Mouse (Mus musculus) megakaryocyte-erythroid progenitor cell, adult 5-6 weeks (primary cell): ENCODE results near the gene Wdr20. TPM values are rescaled to one million over a fixed set of nuclear protein-coding genes. Genes with fewer than 3 reads are reported as not detected.
"Not testable (repeated sequence)": the region's sequence is repeated elsewhere in the genome, so short reads cannot be mapped to it uniquely, and the experiment has no call there.

Experiments used
- ATAC-seq: replicated peaks from 2 replicates; pipeline ENCODE4 v1.8.0; 2016; ENCODE audit warnings: mild to moderate bottlenecking, inconsistent platforms; ENCODE audit not compliant: severe bottlenecking, poor library complexity, low FRiP score, low TSS enrichment
- total RNA-seq, 2 experiments: library from RNA; stranded (forward) in 1 of 2; stranded (reverse) in 1 of 2; fragments of 200-1000, 215-1000 nt in 1 of 2; fragments of >200 nt in 1 of 2; fragmentation: Nextera tagmentation in 1 of 2; gene quantifications; 2 replicates each; pipeline ENCODE4 v1.2.3; 2014 to 2017

Gene Wdr20
- total RNA-seq (2014; fragmentation: Nextera tagmentation): 19.0 and 42.1 TPM in 2 replicates
- 29.1 and 29.5 TPM in 2 replicates for total RNA-seq (2017)

DNA sequence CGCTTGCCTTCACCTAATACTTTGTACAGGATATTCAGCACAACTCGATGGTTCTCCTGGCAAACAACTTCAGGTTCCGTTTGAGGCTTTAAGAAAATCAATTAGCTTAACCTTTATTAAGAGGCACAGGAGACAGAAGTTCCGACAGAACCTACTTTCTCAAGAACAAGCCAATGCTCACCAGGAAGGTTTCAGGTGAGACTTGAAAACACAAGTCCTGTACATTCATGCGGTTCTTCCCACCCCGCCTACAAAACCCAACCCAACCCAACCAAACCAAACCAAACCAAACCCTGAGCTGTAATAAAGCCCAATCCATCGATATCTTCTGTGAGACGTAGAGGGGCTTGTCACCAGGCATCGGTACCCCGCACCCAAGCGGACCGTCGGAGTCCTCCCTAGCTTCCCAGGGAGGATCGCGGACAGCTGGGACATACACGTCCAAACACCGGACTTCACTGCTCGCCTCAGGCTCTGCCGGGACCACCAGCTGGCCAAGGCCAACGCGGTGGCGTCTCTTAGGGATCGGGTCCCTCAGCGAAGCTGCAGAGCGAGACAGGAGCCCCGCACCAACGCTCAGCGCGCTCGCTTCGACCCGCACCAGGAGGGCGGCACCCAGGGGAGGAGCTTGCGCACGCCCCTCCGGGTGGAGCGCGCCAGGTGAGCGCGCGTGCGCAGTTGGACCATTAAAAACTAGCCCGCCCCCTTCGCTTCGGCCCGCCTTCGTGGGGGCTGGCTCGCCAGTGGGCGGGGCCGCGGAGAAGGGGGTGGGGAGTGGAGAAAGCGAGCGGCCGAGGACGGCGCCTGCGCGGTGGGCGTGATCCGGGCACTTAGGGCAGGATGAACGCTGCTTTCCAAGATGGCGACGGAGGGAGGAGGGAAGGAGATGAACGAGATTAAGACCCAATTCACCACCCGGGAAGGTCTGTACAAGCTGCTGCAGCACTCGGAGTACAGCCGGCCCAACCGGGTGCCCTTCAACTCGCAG lies at the start of gene Wdr20:
Gene Wdr20, plus strand, starts transcription at position 775 of the 988 bp plus-strand sequence.
- peak; percentile 90 for ATAC-seq

DNA sequence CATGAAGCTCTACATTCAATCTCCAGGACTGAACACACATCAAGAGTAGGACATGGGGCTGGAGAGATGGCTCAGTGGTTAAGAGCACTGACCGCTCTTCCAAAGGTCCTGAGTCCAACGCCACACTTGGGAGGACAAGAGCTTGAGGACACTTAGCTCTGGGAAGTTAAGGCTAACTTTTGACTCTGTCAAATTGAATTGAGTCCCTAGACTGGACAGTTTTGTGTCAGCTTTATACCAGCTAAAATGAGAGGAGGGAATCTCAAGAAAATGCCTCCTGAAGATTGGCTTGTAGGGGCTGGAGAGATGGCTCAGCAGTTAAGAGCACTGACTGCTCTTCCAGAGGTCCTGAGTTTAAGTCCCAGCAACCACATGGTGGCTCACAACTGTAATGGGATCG lies 48.8 kb upstream of the Wdr20 start:
- peak; percentile 2; the same call in 1 of the 2 replicates for ATAC-seq

DNA sequence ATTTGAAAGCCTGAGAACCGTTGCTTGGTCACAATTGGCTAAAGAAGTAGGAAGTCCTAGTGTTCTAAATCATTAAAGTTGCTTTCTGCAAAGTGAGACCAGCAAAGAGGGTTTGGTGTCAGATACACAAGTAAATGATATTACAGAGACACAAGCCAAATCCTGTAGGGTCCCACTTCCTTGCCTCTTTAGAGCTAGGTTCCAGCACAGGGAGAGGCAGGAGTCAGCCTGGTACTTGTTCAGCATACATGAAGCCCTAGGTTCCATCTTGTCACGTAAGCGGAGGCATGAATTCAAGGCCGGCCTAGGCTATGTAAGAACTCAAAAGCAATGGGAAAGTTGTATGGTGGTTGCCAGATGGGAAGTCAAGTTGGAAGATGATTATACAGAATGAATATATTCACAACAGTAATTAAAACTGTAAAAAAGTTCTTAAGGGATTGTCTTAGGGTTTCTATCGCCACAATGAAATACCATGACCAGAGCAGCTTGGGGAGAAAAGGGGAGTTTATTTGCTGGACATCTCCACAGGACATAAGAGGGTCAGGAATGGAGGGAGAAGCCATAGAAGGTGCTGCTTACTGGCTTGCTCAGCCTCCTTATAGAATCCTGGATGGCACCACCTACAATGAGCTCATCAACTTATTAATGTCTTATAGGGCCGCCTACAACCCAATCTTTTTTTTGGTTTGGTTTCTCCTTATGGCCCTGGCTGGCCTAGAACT lies 47.7 kb upstream of the Wdr20 start:
- ATAC-seq: peak; percentile 27

DNA sequence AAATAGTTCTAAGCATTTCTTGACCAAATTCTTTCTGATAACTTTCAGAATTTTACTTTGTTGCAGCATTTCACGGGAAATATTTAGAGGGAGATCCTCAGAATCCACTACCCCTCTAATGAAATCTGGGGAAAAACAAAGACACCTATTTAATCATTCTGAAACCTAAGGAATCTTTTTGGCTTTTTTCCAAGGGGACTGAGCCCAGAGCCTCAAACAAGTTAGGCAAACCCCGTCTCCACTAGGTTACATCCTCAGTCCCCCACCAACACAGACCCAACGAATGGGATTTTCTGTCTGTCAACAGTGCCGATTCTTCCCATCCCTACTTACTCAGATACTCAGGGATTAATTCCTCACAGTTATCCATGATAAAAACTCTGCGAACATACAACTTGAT lies 44.4 kb upstream of the Wdr20 start:
- ATAC-seq: not testable (repeated sequence)

DNA sequence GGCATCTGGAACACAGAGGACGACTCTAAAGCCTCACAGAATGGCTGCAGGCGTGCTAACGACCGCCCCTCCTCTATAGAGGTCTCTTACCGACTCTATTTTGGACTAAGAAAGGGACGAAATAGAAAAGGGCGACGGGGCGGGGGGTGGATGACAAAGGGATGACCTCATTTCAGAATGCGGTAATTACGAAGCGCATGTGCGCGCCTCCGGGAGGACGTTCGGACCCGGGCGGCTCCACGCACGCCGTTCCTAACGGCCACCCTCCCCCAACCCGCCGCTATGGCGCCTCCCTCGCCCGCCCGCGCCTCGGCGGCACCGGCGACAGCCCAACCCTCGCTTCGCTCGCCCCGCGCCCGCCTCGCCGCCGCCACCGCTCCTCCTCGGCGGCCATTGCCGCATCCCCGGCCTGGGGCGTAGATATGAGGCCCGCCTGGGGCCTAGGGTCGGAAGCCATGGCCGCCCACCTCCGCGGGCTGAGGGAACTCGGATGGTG lies 42.0 kb upstream of the Wdr20 start:
- peak; percentile 8; the same call in 1 of the 2 replicates for ATAC-seq

DNA sequence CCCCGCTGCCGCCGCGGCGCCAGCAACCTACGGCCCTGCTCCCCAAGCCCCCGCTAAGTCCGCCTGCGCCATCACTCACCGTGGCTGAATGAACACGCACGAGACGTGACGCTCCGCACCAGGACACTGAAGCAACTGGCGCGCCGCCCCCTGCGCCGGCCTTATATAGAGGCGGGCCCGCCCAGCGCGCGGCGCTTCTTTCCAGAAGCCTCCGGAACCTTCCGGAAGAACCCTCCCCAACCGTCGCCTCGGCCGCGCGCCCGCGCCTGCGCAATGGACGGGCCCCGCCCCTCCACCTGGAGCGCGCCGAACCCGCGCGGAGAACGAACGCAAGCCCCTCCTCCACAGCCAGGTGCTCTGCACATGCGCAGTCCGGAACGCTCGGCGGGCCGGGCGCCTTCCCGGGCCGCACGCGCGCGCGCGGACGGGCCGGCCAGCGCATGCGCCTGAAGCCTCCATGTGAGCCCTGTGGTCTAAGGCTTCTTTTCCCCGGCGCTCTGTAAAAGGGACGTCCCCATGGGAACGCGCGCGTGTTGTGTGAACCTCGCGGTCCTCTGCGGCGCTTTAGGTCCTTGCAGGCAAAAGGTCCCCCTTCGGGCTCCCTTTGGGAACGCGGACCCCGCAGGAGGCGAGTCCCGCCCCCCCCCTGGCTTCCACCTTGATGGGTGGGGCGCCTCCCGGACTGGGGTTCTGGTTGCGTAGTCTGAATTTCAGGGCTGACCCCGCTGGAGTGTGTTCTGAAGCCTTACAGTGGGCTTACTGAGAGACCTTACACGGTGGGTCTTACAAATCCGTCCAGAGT lies 41.4 kb upstream of the Wdr20 start:
- peak; percentile 45 for ATAC-seq

DNA sequence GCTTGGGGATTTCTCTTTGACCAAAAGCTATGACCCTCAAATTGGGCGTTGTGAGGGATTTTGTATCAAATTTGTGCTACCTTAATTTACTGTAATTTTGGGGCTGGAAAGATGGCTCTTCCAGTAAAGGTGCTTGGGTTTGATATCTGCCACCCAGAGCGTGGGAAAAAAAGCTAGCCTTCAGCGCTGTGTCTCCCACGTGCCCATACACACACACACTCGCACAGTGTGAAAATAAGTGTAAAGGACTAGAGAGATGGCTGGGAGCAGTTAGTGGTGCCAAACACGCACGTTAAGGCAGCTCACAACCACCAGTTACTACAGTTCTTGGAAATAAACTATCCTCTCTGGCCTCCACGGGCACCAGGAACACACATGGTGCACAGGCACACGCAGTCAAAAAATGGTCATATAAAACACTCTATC lies 40.8 kb upstream of the Wdr20 start:
- no peak for ATAC-seq

DNA sequence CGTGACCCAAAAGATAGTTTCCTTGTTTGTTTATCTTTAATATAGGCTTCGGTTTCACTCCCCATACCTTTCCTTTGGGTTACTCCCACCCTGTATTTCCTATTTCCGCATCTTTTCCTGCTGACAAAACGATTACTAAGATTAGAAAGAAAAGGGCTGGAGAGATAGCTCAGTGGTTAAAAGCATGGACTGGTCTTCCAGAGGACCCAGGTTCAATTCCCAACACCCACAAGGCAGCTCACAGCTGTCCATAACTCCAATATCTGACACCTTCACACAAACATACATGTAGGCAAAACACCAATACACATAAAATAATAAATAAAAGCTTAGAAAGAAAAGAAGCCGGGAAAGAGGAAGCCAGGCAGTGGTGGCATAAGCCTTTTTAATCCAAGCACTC lies 40.3 kb upstream of the Wdr20 start:
- ATAC-seq: no peak

DNA sequence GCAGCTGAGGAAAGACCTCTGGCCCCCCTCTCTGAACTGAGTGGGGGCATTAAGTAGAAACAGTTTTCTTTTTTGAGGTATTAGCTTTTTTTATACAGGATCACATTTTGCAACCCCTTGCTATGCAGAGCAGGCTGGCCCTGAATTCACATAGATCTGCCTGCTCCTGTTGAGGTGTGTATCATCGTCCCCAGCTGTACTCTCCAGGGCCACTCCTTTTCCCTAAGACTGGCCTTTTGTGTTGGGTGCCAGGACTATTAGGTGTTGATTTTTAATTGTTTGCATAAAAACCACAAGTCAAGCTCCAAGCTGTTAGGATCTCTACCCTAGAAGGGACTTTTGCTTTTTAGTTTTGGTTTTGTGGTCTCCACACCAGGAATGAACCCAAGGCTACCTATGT lies 39.7 kb upstream of the Wdr20 start:
- no peak for ATAC-seq

DNA sequence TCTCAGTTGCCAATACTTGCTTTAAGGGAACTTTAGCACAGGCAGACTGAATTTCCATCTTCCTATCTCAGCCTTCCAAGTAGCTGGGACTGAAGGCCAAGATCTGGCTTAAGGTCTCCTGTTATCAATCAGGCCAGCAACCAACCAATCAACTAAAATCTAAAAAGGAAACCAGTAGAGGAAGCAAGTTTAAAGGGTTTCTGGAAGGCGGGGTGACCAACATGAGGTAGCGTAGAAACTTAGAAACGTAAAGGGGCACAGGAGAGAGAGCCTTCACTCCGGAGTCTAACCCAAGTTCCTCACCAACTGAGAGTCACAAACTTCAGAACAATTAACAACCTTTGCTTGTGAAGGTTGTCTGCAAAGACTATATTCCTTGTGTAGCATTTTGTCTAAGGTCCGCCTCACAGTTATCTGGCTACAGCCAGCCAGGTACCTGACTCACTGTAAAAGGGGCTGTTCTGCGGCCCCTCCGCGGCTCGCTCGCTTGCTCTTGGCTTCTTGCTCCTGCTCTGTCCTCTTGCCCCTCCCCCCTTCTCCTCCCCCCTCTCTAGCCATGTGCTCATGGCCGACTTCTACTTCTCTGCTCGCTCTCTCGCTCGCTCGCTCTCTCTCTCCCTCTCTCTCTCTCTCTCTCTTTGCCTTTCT lies 39.1 kb upstream of the Wdr20 start:
- peak; percentile 39 for ATAC-seq

DNA sequence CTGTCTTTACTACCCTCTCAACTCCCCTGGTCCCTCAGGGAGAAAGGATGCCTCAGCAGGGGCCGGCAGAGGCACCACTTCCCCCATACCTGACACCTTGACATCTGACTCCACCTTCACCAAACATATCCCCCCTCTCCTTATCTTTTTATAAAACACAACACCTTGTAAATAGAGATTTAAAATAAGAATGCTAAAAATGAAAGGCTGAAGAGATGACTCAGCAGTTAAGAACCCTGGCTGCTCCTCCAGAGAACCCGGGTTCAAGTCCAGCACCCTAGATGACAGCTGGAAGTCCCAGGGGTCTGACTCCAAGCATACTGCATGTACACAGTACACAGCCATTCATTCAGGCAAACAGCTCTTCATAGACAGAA lies 38.6 kb upstream of the Wdr20 start:
- ATAC-seq: no peak

DNA sequence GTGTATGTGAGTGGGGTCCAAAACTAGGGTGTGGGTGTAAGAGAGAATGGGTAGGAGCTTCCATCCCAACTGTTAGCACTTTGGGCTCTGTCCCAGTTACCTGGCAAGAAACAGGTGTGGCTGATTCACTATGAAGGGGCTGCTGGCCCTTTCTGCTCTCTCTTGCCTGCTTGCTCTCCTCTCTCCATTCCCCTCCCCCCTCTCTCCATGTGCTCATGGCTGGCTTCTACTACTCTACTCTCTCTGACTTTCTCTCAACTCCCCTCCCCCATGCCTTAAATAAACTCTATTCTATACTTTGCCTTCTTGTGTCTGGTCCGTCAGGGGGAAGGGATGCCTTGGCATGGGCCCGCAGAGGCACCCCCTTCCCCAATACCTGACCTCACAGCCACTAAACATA lies 37.0 kb upstream of the Wdr20 start:
- no peak for ATAC-seq

DNA sequence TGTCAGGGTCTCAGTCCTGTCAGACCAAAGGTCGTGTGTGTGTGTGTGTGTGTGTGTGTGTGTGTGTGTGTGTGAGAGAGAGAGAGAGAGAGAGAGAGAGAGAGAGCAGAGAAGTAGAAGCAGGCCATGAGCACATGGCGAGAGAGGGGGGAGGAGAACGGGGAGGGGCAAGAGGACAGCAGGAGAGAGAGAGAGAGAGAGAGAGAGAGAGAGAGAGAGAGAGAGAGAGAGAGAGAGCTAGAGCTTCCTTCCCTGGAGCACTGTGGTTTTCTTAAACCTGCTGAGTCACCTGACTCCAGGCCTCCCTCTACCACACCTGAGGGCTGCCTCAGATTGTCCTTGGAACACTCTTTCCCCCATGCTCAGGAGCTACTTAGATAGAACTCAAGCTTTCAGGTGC lies 36.4 kb upstream of the Wdr20 start:
- ATAC-seq: 0 out of 2 replicates have a peak, but pooled peaks have one; percentile 1

DNA sequence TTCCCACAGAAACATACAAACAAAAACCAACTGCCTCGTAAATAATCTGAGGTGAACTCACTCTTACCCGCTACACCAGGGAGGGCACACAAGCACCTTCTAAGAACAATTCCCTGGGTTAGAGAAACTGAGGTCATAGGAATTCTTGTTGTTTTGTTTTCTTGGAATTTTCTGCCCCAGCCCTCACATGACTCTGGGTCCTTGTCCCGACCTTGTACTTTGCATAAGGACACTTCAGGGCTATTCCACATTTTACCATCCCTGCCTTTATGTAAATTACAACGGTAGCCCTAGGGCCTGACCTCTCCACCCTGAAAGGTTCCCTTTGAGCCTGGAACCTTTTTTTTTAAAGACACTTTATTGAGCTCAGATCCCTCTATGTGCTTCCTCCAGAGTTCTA lies 35.2 kb upstream of the Wdr20 start, which contains the start of gene Hsp90aa1:
Gene Hsp90aa1, minus strand, starts transcription at position 173 of the 400 bp plus-strand sequence.
- ATAC-seq: no peak

DNA sequence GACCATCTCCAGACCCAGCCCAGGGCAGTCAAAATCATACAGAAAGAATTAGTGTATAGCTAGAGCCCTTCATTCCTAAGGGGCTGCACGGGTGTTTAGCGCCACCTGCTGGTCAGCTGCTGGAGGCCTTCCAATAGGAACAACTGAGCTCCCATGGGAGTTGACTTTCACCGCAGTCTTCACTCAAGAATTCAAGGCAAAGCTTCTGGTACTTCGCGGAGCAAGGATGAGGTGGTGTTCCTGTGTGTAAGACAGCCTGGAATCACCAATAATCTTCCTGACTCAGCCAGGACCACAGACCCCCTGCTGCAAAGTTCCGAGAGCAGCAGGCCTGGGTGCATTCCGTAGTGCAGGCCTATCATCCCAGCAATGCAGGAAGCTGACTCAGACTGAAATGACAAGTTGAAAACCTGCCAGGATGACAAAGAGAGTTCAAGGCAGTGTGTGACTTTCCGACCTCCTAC lies 34.7 kb upstream of the Wdr20 start:
- peak; percentile 27; the same call in 1 of the 2 replicates for ATAC-seq

DNA sequence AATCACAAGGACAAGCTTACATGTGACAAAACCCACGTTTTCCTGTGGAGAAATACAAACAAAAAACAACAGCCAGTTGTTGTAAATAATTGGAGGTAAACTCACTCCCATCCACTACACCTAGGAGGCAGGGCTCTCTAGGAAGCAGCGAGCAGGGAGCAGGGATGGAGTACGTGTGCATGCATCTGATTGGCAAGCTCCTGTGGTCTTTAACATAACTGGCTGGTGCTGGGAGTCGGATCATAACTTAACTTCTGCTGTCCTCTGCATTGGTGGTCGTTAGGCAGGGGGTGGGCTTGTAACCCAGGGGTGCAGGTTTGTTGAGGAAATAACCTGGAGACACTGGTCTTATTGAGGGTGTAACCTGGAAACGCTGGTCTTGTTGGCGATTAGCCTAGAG lies 34.1 kb upstream of the Wdr20 start:
- no peak for ATAC-seq

DNA sequence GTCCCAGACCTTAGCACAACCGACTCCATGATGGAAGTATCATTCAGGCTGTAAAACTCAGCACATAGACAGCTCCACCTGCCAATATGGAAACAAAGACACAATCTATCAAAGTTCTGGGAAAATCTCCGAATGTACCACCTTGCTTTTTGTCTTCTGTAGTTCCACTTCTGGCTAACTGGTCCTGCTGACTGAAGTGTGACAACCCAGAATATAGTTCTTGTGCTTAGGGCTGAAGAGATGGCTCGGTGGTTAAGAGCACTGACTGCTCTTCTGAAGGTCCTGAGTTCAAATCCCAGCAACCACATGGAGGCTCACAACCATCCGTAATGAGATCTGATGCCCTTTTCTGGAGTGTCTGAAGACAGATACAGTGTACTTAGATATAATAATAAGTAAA lies 32.3 kb upstream of the Wdr20 start:
- ATAC-seq: not testable (repeated sequence)

DNA sequence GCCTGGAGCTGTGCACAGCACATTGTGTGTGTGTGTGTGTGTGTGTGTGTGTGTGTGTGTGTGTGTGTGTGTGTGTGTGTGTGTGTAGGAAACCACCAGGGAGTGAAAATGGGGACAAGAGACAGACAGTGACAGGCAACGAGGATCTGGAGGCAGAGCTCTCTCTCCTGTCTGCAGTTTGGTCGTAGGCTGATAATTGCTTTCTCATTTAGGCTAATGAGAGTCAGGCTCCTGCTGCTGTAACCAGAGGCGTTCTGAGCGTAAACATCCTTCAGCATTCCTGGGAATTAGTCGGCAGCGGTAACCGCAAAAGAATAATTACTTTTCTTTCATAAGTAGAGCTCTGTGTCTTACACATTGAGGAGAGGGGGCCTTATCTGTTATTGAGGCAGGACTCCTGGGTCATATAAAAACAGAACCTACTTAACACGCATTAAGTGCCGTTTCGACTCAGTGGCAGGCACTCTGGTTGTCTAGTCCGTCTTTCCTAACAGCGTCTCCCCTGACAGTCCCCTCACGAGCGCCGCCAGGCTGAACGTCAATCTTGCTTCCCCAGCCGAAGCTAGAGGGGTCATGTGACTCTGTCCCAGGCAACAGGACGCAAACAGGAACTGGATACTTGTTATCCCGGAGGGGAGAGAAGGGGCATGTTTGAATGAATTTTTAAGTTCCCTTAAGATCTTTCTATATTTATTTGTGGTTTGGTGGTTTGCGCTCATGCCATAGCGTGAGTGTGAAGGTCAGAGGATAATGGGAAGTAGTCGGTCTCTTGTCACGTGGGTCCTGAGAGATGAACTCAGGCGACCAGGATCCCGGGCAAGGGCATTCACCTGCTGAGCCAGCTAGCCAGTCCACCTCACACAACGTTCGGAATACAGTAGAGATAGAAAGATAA lies 31.2 kb upstream of the Wdr20 start:
- peak; percentile 82 for ATAC-seq
